Mouse (Mus musculus) ES-E14 (cell line): Measurements from ENCODE around the gene Ddr1.

Experiments
- CHD2 ChIP-seq: IDR thresholded peaks from 2 replicates; pipeline ENCODE4 v1.6.1; 2014; ENCODE audit warnings: mild to moderate bottlenecking, low read depth, low read length, inconsistent platforms
- MAFK ChIP-seq: IDR thresholded peaks from 2 replicates; pipeline ENCODE4 v1.6.1; 2014; ENCODE audit warnings: mild to moderate bottlenecking, low read depth, low read length, inconsistent platforms; ENCODE audit not compliant: insufficient read depth
- ZNF384 ChIP-seq: IDR thresholded peaks from 2 replicates; pipeline ENCODE4 v1.6.1; 2012; ENCODE audit warnings: low read depth, low read length, inconsistent platforms

DNA sequence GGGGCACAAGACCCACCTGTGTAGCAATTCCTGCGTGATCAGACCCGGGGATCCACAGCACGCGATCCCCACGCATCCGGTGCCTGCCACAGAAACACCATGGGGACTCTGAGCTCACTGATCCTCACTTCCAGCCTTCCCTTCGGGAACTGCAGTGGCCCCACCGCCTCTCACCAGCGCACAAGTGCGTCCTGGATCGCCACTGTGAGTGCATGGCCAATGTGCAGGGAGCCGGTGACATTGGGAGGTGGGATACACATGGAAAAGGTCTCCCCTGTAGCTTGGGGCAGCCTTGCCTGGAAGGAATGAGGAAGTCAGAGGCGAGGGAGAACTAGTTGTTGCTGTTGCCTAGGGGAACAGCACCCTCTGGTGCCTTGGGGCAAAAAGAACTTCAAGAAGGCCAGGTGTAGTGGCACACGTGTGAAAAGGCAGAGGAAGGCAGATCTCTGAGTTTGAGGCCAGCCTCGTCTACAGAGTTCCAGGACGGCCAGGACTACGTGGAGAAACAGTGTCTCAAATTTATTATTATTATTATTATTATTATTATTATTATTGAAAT, 38.4 kb downstream of the Ddr1 start:
- TF ChIP-seq CHD2 (no peak), MAFK (no peak), ZNF384 (no peak)
